Mouse (Mus musculus): ENCODE results near the gene Thap2. TPM values are rescaled to one million over a fixed set of nuclear protein-coding genes. Genes with fewer than 3 reads are reported as not detected.

Thap2 gene
- total RNA-seq, 2 experiments from 2014 or later: 6.5 to 9.1 TPM

DNA sequence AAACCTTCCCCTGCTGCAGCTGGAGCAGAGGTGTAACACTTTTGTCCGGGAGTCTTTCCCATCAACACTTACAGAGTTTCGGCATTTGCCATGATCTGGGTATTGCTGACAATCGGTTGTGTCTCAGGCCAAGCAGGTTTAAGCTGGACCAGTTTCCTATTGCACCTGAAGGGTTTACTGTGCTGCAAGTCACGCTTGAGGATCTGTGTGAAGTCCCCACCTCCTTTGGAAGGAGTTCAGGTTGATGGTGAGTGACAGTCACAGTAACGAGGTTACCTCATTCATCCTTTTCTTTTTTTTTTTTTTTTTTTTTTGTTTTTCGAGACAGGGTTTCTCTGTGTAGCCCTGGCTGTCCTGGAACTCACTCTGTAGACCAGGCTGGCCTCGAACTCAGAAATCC, 28.1 kb downstream of the Thap2 start:
- no peak for DNase-seq (ENCODE audit: low spot score in 2 of 2)

DNA sequence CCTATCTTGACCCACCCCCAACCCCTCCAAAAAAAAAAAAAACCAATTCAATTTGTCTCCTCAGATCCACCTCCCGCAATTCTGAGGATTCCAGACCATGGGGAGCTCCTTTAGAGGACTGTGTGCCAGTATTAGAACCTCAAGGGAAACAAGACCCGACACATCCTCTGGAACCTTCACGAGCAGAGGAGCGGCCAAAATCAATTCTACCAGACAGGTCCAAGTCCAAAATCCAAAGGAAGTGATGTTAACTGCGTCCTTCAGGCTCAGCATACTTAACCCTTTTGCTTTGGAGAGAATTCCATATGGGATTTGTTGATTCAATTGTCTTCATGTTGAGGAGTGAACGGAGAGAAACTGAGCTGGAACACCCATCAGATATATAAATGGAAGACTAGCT, 29.2 kb downstream of the Thap2 start:
- no peak for DNase-seq (ENCODE audit: low spot score in 2 of 2)

- no peak for DNase-seq (ENCODE audit: low spot score in 2 of 2)
Observed at GRCm38 (mm10) chr10:115354553-115354952, 29.7 kb downstream of the Thap2 start.

DNA sequence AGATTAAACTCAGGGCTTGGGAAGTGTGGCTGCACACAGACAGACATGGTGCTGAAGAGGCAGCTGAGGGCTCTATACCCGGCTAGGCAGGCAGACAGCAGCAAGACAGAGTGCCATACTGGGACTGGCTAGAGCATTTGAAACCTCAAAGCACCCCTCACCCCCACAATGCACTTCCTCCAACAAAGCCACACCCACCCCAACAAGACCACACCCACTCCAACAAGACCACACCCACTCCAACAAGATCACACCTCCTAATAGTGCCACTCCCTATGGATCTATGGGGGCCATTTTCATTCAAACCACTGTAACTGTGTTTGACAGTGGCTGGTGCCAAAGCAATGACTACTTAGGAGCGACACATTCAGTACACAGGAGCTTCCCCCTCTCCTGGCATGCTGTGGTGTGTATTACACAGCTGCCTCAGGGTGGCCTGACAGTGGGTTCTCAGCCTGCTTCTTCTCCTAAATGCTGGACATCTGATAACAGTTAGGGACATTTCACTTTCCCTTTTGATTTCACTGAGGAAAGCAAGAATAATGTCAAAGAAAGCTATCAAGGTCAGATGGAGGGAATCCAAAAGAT, 33.3 kb downstream of the Thap2 start:
- DNase-seq (ENCODE audit: low spot score in 2 of 2): no peak

GRCm38 (mm10) chr10:115349509-115349908, 34.7 kb downstream of the Thap2 start:
- DNase-seq (ENCODE audit: low spot score in 2 of 2): no peak

DNA sequence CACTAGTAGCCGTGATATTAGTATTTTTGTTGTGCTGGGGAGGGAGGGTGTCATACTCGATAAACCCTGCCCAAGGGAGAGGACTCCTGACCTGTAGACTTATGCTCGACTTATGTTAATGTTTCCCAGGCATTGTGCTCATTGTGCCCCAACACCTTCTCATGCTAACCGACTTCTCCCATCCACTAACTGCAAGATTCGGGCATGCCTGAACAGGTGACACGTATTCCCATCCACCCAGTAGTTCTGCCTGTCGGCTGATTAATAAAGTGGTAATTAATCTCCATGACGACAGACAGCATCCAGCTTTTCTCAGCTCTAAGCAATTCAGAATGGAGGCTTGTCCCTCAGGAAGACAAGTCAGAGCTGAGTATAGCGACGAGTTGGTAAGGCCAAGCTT, 35.2 kb downstream of the Thap2 start:
- no peak for DNase-seq (ENCODE audit: low spot score in 2 of 2)

- DNase-seq (ENCODE audit: low spot score in 2 of 2): no peak
Observed at GRCm38 (mm10) chr10:115348131-115348530, 36.1 kb downstream of the Thap2 start.

- no peak for DNase-seq (ENCODE audit: low spot score in 2 of 2)
Observed at GRCm38 (mm10) chr10:115346444-115346843, 37.8 kb downstream of the Thap2 start.

- DNase-seq (ENCODE audit: low spot score in 2 of 2): no peak
Observed at GRCm38 (mm10) chr10:115342771-115343425, 41.3 kb downstream of the Thap2 start.

GRCm38 (mm10) chr10:115339820-115340328, 44.4 kb downstream of the Thap2 start:
- DNase-seq (ENCODE audit: low spot score in 2 of 2): no peak

- DNase-seq (ENCODE audit: low spot score in 2 of 2): no peak
Observed at GRCm38 (mm10) chr10:115336901-115337300, 47.3 kb downstream of the Thap2 start.

DNA sequence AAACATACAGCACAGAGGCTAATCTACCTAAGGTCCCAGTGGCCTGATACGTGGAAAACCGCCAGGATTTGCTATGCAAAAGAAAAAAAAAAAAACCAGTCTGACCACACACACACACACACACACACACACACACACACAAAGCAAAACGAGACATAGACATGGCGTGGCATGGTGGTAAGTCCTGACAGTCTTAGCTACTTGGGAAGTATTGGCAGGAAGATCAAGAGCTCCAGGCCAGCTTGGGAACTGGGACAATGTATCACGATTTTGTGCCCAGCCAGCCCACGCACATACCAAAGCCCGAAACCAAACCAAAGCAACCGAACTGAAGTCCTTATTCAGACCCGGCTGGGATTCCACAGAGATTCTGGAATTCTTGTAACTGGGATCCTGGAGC, 50.7 kb downstream of the Thap2 start:
- no peak for DNase-seq (ENCODE audit: low spot score in 2 of 2)

DNA sequence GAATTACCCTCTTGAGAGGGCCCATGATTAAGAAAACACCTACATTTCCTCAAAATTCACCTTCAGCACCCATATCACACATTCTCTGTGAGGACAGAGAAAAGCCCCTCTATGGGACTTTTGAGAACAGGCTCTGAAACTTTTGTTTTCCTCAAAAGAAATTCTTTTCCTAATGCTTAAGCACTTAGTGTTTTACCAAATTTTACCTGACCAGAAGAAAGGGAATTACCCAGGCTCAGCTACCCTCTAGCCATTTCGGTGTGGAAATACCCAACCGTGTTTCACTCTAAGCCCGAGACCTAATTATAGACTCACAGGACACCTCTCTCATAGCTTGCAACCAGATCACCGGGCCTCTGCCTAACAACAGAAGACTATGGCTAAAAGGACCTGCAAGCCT, 51.2 kb downstream of the Thap2 start:
- DNase-seq (ENCODE audit: low spot score in 2 of 2): no peak

- no peak for DNase-seq (ENCODE audit: low spot score in 2 of 2)
Observed at GRCm38 (mm10) chr10:115332420-115332952, 51.8 kb downstream of the Thap2 start.

DNA sequence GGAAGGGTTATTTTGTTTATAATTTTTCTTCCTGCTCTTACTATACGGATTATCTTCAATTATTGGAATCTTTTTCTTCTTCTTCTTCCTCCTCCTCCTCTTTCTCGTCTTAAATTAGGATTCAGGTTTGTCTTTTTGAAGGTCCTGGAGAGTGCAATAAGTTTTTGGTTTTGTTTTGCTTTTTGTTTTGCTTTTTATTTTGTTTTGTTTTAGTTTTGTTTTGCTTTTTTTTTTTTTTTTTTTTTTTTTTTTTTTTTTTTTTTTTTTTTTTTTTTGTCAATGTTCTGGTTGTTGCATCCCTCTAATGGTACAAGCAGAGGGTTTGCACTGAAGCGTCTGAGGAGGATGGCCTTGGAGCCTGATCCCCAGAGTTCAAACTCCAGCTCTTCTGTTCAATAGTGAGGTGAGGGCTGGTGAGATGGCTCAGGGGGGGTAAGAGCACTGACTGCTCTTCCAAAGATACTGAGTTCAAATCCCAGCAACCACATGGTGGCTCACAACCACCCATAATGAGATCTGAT, 55.2 kb downstream of the Thap2 start:
- no peak for DNase-seq (ENCODE audit: low spot score in 2 of 2)

DNA sequence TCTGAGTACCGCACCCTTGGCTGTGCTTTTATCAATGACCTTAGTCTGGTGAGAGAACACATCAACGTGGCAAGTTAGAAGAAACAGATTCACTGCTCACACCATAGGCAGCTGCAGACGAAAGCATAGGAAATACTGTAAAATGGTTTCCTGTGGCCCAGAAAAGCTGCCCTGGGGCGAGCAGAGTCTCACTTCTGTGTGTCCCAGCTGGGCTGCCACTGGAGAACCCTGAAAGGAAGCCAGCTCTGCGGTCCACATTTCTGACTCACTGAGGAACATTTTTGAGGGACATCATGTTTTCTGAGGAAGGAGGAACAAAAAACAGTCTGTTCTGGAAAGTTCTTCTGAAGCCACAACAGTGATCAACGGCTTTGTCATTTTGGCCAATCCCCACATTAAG, 55.7 kb downstream of the Thap2 start:
- DNase-seq (ENCODE audit: low spot score in 2 of 2): no peak

DNA sequence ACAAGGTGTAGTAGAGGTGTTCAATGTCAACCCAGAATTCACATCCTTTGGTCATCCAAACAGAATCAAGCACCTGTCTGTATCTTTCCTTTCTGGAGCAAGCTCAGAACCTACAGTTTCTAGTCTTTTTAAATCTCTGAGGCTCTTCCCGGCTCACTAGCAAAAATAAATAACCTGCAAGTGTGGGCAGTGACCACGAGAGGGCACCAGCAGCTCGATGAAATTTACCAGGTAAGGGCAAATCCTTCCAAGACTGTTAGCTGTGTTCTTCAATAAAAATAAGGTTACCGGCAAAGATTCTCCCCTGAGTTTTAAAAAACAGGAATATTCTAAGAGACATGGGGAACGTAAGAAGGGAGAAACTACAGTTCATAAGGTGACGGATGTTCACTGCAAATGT, 60.9 kb downstream of the Thap2 start:
- peak; percentile 35 to 53 for DNase-seq (ENCODE audit: low spot score in 2 of 2)

DNA sequence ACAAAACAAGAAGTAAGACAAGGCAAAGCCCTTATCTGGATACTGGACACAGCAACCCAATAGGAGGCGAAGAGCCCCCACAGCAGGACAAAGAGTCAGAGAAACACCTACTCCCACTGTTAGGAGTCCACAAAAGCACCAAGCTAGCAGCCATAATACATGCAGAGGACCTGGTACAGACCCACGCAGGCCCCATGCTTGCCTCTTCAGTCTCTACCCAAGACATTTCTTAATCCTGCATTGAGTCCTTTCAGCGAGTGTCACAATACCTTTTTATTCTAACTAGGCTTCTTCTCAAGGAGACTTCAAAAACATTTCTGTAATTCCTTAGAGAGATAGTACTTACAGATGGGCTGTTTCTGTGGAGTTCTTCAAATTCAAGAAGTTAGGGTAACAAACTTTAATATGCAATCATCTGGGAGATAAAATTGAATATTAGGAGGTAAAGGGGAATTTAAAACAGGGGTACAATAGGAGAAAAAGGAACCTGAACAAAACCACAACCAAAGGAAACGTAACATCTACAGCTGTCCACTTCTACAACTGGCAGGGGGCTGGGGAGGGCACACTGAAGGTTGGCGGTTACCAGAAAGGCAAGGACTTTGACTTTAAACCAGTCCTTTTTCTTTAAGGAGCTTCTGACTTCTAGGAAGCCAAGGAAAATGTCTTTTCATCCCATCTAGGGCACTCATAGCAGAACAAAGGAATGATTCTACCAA, 62.8 kb downstream of the Thap2 start:
- DNase-seq (ENCODE audit: low spot score in 2 of 2): no peak

All from gastrocnemius, postnatal 4 days (tissue).